Mouse (Mus musculus) intestine, postnatal 0 days (tissue): ENCODE measurements around the gene Pfdn5. TPM values are rescaled to one million over a fixed set of nuclear protein-coding genes. Genes with fewer than 3 reads are reported as not detected.
A peak's percentile ranks its signal among the peaks of the same experiment; 100 is the strongest.

Source experiments
- ATAC-seq: fragments of 200-750 bp; cut with Nextera tagmentation; 2 replicates; pipeline ENCODE4 v1.8.0; 2017; ENCODE audit warnings: mild to moderate bottlenecking, moderate TSS enrichment, moderate library complexity
- H3K27ac ChIP-seq: fragments of 300-500 bp; sonication (generic); 2 replicates; pipeline ENCODE4 v1.5.1; 2014; ENCODE audit warnings: mild to moderate bottlenecking, low read depth, low read length, moderate library complexity
- H3K27me3 ChIP-seq: fragments of 300-500 bp; sonication (generic); replicated peaks from 2 replicates; pipeline ENCODE4 v1.6.1; 2014; ENCODE audit warnings: low read length, mixed read lengths; ENCODE audit not compliant: control insufficient read depth, insufficient read depth
- H3K36me3 ChIP-seq: fragments of 300-500 bp; sonication (generic); 2 replicates; pipeline ENCODE4 v1.6.1; 2014; ENCODE audit warnings: mild to moderate bottlenecking, moderate library complexity; ENCODE audit not compliant: control insufficient read depth, insufficient read depth
- H3K4me1 ChIP-seq: fragments of 300-500 bp; sonication (generic); replicated peaks from 2 replicates; pipeline ENCODE4 v1.6.1; 2014; ENCODE audit warnings: antibody characterized with exemption, low read length, mixed read lengths; ENCODE audit not compliant: control insufficient read depth, insufficient read depth
- H3K4me2 ChIP-seq: fragments of 300-500 bp; sonication (generic); replicated peaks from 2 replicates; pipeline ENCODE4 v1.6.1; 2014; ENCODE audit warnings: low read depth, mild to moderate bottlenecking, moderate library complexity
- H3K4me3 ChIP-seq: fragments of 300-500 bp; sonication (generic); 2 replicates; pipeline ENCODE4 v1.5.1; 2014; ENCODE audit warnings: low read depth, low read length
- H3K9ac ChIP-seq: fragments of 300-500 bp; sonication (generic); 2 replicates; pipeline ENCODE4 v1.6.1; 2014; ENCODE audit warnings: mild to moderate bottlenecking, low read depth, low read length
- H3K9me3 ChIP-seq: fragments of 300-500 bp; sonication (generic); 2 replicates; pipeline ENCODE4 v1.6.1; 2016; ENCODE audit warnings: mixed run types; ENCODE audit not compliant: control insufficient read depth
- CTCF ChIP-seq: sonication (generic); IDR thresholded peaks from 2 replicates; pipeline ENCODE4 v1.5.1; 2016; ENCODE audit warnings: low read depth, mild to moderate bottlenecking, control low read depth, antibody characterized with exemption, moderate library complexity
- WGBS: fragments of 180-500 bp; shearing (Covaris S2); extraction: QIAGEN DNeasy Blood & Tissue Kit; methylation state at CpG from one replicate; pipeline ENCODE4 v1.1.7; 2014; 5-methylcytosine and 5-hydroxymethylcytosine counted together
- polyA plus RNA-seq: library from polyadenylated mRNA; unstranded; fragments of >200 nt; fragmentation: Nextera tagmentation; extraction: Ambion mirVana; gene quantifications from 2 replicates; pipeline ENCODE4 v1.2.1, GENCODE M21; 2015

The Pfdn5 gene
- polyA plus RNA-seq, 1 experiment from 2014 or later, result 341 TPM

- Histone ChIP-seq H3K4me2 (no peak overlapping the region), H3K4me3 (no peak overlapping the region), H3K4me1 (peaks cover 3% of the 10 kb centered on the region; the same call in 1 of the 2 replicates), H3K27me3 (no peaks in the 10 kb centered on the region), H3K9me3 (no peaks in the 10 kb centered on the region), H3K27ac (no peak overlapping the region), H3K9ac (no peak overlapping the region), H3K36me3 (peaks cover 15% of the 10 kb centered on the region)
- no peak for ATAC-seq
- TF ChIP-seq CTCF, result no peak
- WGBS, result 55% methylated on average over 8 of the region's 8 CpGs
Measured at GRCm38 (mm10) chr15:102282463-102283292, 43.2 kb upstream of the Pfdn5 start.

GRCm38 (mm10) chr15:102283648-102284047 lies 42.3 kb upstream of the Pfdn5 start:
- H3K9ac ChIP-seq, result no peak overlapping the region
- H3K4me3 ChIP-seq, result no peak overlapping the region
- no peak overlapping the region for H3K27ac ChIP-seq
- peaks cover 15% of the 10 kb centered on the region for H3K36me3 ChIP-seq
- TF ChIP-seq CTCF, result no peak
- no peaks in the 10 kb centered on the region for H3K27me3 ChIP-seq
- ATAC-seq, result no peak
- H3K4me2 ChIP-seq, result no peak overlapping the region
- H3K4me1 ChIP-seq, result peaks cover 3% of the 10 kb centered on the region; the same call in 1 of the 2 replicates
- no peaks in the 10 kb centered on the region for H3K9me3 ChIP-seq
- WGBS, result 67% methylated on average over 3 of the region's 3 CpGs

- TF ChIP-seq CTCF, result peak; percentile 77
- Histone ChIP-seq H3K9ac (no peak overlapping the region), H3K36me3 (no peaks in the 10 kb centered on the region), H3K27me3 (no peaks in the 10 kb centered on the region), H3K4me1 (no peaks in the 10 kb centered on the region), H3K4me2 (no peak overlapping the region), H3K27ac (no peak overlapping the region), H3K9me3 (no peaks in the 10 kb centered on the region), H3K4me3 (no peak overlapping the region)
- peak; percentile 37; the same call in 1 of the 2 replicates for ATAC-seq
Measured at GRCm38 (mm10) chr15:102287395-102287794, 38.5 kb upstream of the Pfdn5 start.

- peak within 1 kb of the TSS; percentile 51; the same call in 1 of the 2 replicates for H3K9ac ChIP-seq
- H3K27ac ChIP-seq, result no peak within 1 kb of the TSS
- H3K4me2 ChIP-seq, result peak within 1 kb of the TSS; percentile 97
- H3K4me3 ChIP-seq, result peak within 1 kb of the TSS; percentile 73
- H3K4me1 ChIP-seq, result peaks cover 4% of the 10 kb centered on the region; the same call in 1 of the 2 replicates
- 6% methylated on average over 25 of the region's 25 CpGs for WGBS
- no peaks in the 10 kb centered on the region for H3K9me3 ChIP-seq
- ATAC-seq, result peak; percentile 94
- H3K36me3 ChIP-seq, result peaks cover 7% of the 10 kb centered on the region
- no peaks in the 10 kb centered on the region for H3K27me3 ChIP-seq
- TF ChIP-seq CTCF, result no peak
Measured at GRCm38 (mm10) chr15:102295633-102296367, 30.1 kb upstream of the Pfdn5 start, which contains the start of gene Espl1. Espl1 (plus strand) TSS chr15:102296266.

- Histone ChIP-seq H3K36me3 (peaks cover 13% of the 10 kb centered on the region), H3K4me1 (peaks cover 4% of the 10 kb centered on the region; the same call in 1 of the 2 replicates), H3K4me2 (peak overlapping the region; percentile 97), H3K27ac (no peak overlapping the region), H3K4me3 (peak overlapping the region; percentile 73), H3K9me3 (no peaks in the 10 kb centered on the region), H3K9ac (peak overlapping the region; percentile 51; the same call in 1 of the 2 replicates), H3K27me3 (no peaks in the 10 kb centered on the region)
- WGBS, result 3% methylated on average over 24 of the region's 24 CpGs
- no peak; the same call in 1 of the 2 replicates for ATAC-seq
- TF ChIP-seq CTCF, result no peak
Measured at GRCm38 (mm10) chr15:102296368-102297006, 29.4 kb upstream of the Pfdn5 start.

GRCm38 (mm10) chr15:102302542-102302941 lies 23.4 kb upstream of the Pfdn5 start:
- Histone ChIP-seq H3K9me3 (no peaks in the 10 kb centered on the region), H3K4me1 (no peaks in the 10 kb centered on the region), H3K27me3 (no peaks in the 10 kb centered on the region), H3K4me2 (no peak overlapping the region), H3K36me3 (peaks cover 53% of the 10 kb centered on the region), H3K4me3 (no peak overlapping the region), H3K9ac (no peak overlapping the region), H3K27ac (no peak overlapping the region)
- 83% methylated on average over 6 of the region's 6 CpGs for WGBS
- ATAC-seq, result no peak
- no peak for TF ChIP-seq CTCF
